Mouse (Mus musculus) liver, embryonic 13.5 days (tissue): Measurements from ENCODE around the gene Aph1c. TPM values are rescaled to one million over a fixed set of nuclear protein-coding genes. Genes with fewer than 3 reads are reported as not detected.
"Not testable (repeated sequence)": the region's sequence is repeated elsewhere in the genome, so short reads cannot be mapped to it uniquely, and the experiment has no call there.

Source experiments
- ATAC-seq: fragments of 200-750 bp; cut with Nextera tagmentation; 2 replicates; pipeline ENCODE4 v1.8.0; 2017; ENCODE audit warnings: low read depth, mild to moderate bottlenecking, moderate number of reproducible peaks, moderate library complexity
- DNase-seq: peaks from one replicate; pipeline ENCODE4 v3.0.0; 2022
- H3K27ac ChIP-seq: fragments of 300-500 bp; sonication (generic); 2 replicates; pipeline ENCODE4 v1.5.1; 2015; ENCODE audit warnings: moderate library complexity, mild to moderate bottlenecking, inconsistent platforms
- H3K27me3 ChIP-seq: fragments of 300-500 bp; sonication (generic); 2 replicates; pipeline ENCODE4 v1.6.1; 2015; ENCODE audit warnings: mild to moderate bottlenecking, inconsistent platforms
- H3K36me3 ChIP-seq: fragments of 300-500 bp; sonication (generic); 2 replicates; pipeline ENCODE4 v1.6.1; 2015; ENCODE audit warnings: mild to moderate bottlenecking, inconsistent platforms
- H3K4me1 ChIP-seq: fragments of 300-500 bp; sonication (generic); replicated peaks from 2 replicates; pipeline ENCODE4 v1.6.1; 2015; ENCODE audit warnings: inconsistent platforms
- H3K4me2 ChIP-seq: fragments of 300-500 bp; sonication (generic); 2 replicates; pipeline ENCODE4 v1.6.1; 2015; ENCODE audit warnings: inconsistent platforms, mild to moderate bottlenecking, moderate library complexity
- H3K4me3 ChIP-seq: fragments of 300-500 bp; sonication (generic); replicated peaks from 2 replicates; pipeline ENCODE4 v1.5.1; 2015; ENCODE audit warnings: mild to moderate bottlenecking, inconsistent platforms
- H3K9ac ChIP-seq: fragments of 300-500 bp; sonication (generic); 2 replicates; pipeline ENCODE4 v1.6.1; 2015; ENCODE audit warnings: mild to moderate bottlenecking, inconsistent platforms
- H3K9me3 ChIP-seq: fragments of 300-500 bp; sonication (generic); replicated peaks from 2 replicates; pipeline ENCODE4 v1.6.1; 2016; ENCODE audit warnings: inconsistent platforms
- WGBS: fragments of 180-500 bp; shearing (Covaris S2); methylation state at CpG from one replicate; pipeline ENCODE4 v1.1.7; 2015; ENCODE audit not compliant: insufficient replicate concordance; 5-methylcytosine and 5-hydroxymethylcytosine counted together
- polyA plus RNA-seq: library from polyadenylated mRNA; unstranded; fragments of >200 nt; fragmentation: Nextera tagmentation; extraction: Ambion mirVana; gene quantifications from 2 replicates; pipeline ENCODE4 v1.2.1, GENCODE M21; 2015

Gene Aph1c
- polyA plus RNA-seq, 1 experiment from 2014 or later = 1.2 TPM

- Histone ChIP-seq H3K9me3 (no peaks in the 10 kb centered on the region), H3K36me3 (no peaks in the 10 kb centered on the region), H3K27ac (no peak overlapping the region), H3K4me3 (no peak overlapping the region), H3K4me2 (no peak overlapping the region), H3K9ac (no peak overlapping the region), H3K4me1 (no peaks in the 10 kb centered on the region), H3K27me3 (peaks cover under 1% of the 10 kb centered on the region; the same call in 1 of the 2 replicates)
- ATAC-seq = no peak
- no peak for DNase-seq
- 17% methylated on average over 2 of the region's 2 CpGs for WGBS
These were observed 46.7 kb downstream of the Aph1c start for GRCm38 (mm10) chr9:66787821-66788220.

GRCm38 (mm10) chr9:66784552-66784951, 50.0 kb downstream of the Aph1c start:
- not testable (repeated sequence) for H3K27ac ChIP-seq, H3K4me3 ChIP-seq, H3K9me3 ChIP-seq, H3K27me3 ChIP-seq, H3K4me2 ChIP-seq, ATAC-seq, H3K36me3 ChIP-seq, H3K4me1 ChIP-seq, DNase-seq, H3K9ac ChIP-seq
- WGBS = 68% methylated on average over 2 of the region's 3 CpGs

DNA sequence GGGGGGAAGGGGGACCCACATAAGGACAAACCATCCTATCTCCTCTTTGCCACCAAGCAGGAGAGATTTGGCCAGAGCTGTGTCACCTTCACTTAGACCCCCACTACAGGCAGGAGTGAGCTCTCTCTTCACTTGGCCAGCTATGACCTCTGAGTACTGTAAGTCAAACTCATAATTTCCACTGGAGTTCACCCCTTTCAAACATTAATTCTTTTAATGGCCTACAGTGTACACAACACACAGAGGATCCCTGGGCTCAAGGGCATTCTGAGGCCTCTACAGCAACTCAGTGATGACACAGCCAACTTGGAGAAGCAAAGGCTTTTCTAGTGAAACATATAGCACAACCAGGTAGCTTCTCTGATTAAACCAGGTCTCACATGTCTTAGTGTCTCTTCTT, 63.8 kb downstream of the Aph1c start:
- Histone ChIP-seq H3K9me3 (no peaks in the 10 kb centered on the region), H3K4me3 (no peak overlapping the region), H3K36me3 (no peaks in the 10 kb centered on the region), H3K9ac (no peak overlapping the region), H3K4me2 (no peak overlapping the region), H3K4me1 (no peaks in the 10 kb centered on the region), H3K27me3 (0 out of 2 replicates have a peak, but pooled peaks cover 2% of the 10 kb centered on the region), H3K27ac (no peak overlapping the region)
- ATAC-seq (no peak), DNase-seq (no peak)

GRCm38 (mm10) chr9:66769275-66769674, 65.3 kb downstream of the Aph1c start:
- Histone ChIP-seq H3K4me2 (no peak overlapping the region), H3K9me3 (no peaks in the 10 kb centered on the region), H3K27me3 (0 out of 2 replicates have a peak, but pooled peaks cover 2% of the 10 kb centered on the region), H3K9ac (no peak overlapping the region), H3K27ac (no peak overlapping the region), H3K4me3 (no peak overlapping the region), H3K4me1 (no peaks in the 10 kb centered on the region), H3K36me3 (no peaks in the 10 kb centered on the region)
- WGBS = 51% methylated on average over 3 of the region's 3 CpGs
- ATAC-seq (peak; percentile 48), DNase-seq (no peak)

DNA sequence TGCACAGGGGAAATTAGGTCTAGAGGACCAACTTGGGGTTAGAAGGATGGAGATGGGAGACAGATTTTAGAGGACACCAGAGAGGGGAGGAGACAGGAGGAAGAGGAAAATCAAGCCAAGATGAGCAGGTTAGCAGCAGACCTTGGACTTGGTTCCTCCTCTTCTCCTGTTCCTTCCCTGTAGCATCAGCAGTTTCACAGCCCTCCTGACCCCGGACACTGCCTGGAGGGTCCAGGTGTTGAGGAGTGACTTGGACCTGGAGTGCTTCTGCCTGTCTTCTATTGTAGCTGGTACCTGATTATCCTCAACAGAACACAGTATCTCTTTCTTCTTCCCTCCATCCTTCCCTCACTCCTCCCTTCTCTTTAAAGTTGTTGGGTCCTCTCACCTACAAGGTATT, 65.8 kb downstream of the Aph1c start:
- Histone ChIP-seq H3K4me3 (no peak overlapping the region), H3K27ac (no peak overlapping the region), H3K36me3 (no peaks in the 10 kb centered on the region), H3K4me2 (no peak overlapping the region), H3K9me3 (no peaks in the 10 kb centered on the region), H3K27me3 (0 out of 2 replicates have a peak, but pooled peaks cover 2% of the 10 kb centered on the region), H3K4me1 (no peaks in the 10 kb centered on the region), H3K9ac (no peak overlapping the region)
- 63% methylated on average over 1 of the region's 1 CpGs for WGBS
- DNase-seq = no peak
- ATAC-seq = no peak

Other genes starting within 250 kb of the Aph1c start
- 15.4 and 18.8 TPM in 2 replicates for gene Usp3, start 241.6 kb downstream of the Aph1c start, polyA plus RNA-seq
- gene Car12, start 121.0 kb downstream of the Aph1c start, polyA plus RNA-seq = 0.17 and 0.53 TPM in 2 replicates
- 1.8 TPM in 2 replicates for gene Aph1b, start 39.2 kb downstream of the Aph1c start, polyA plus RNA-seq
- gene Gm10647, start 37.7 kb downstream of the Aph1c start, polyA plus RNA-seq = 0.13 and 0.17 TPM in 2 replicates
- 30.9 and 38.0 TPM in 2 replicates for gene Rab8b, start 85.0 kb upstream of the Aph1c start, polyA plus RNA-seq
- 702 and 803 TPM in 2 replicates for gene Rps27l, start 111.4 kb upstream of the Aph1c start, polyA plus RNA-seq
- 6.4 and 6.7 TPM in 2 replicates for gene Lactb, start 140.8 kb upstream of the Aph1c start, polyA plus RNA-seq
- gene Tpm1, start 214.7 kb upstream of the Aph1c start, polyA plus RNA-seq = 168 and 198 TPM in 2 replicates